Mouse (Mus musculus) kidney, adult 2 months (tissue): ENCODE data around the gene Nap1l4.

Source experiments
- CTCF ChIP-seq: fragments of 200-500 bp; conservative IDR thresholded peaks from 2 replicates; pipeline ENCODE4 v1.5.1; 2011; ENCODE audit warnings: low read depth, mild to moderate bottlenecking, control low read depth, low read length, moderate library complexity, mixed read lengths; ENCODE audit not compliant: insufficient read depth, insufficient read length
- POLR2A ChIP-seq: fragments of 200-500 bp; IDR thresholded peaks from one replicate; pipeline ENCODE4 v1.6.1; 2011; ENCODE audit warnings: low read depth, low read length, control low read depth

GRCm38 (mm10) chr7:143588006-143588405 is 39.1 kb upstream of the Nap1l4 start:
- no peak for TF ChIP-seq CTCF
- no peak for TF ChIP-seq POLR2A
